Mouse (Mus musculus) lung, adult 18-20 months (tissue): ENCODE results near the gene Ush1c.

Experiments used
- DNase-seq, 2 experiments: peaks; one replicate each; pipeline ENCODE4 v3.0.0; 2022; ENCODE audit warnings: mixed read lengths in 2 of 2

Gene Ush1c

DNA sequence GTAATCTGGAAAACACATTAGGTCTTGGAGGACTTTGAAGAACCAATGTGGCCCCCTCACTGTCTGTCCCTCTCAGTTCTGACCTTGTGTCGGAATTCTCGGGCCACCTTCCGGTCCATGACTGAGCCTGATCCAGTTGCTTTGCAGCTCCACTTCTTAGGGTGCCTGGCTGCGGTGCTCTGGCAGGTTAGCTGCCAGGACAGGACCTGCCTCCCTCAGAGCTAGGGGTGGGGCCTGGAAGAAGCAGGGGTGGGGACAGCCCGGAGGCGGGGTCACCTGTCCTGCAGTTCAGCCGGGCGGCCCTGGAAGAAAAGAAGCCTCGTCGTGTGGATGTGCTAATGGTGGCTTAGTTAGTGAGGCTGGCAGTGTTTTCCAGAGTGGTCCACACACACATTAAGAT lies at the start of gene Ush1c:
Gene Ush1c, minus strand, starts transcription at position 158 of the 400 bp plus-strand sequence.
- DNase-seq: peak in 1 of 2 experiments; percentile 6

DNA sequence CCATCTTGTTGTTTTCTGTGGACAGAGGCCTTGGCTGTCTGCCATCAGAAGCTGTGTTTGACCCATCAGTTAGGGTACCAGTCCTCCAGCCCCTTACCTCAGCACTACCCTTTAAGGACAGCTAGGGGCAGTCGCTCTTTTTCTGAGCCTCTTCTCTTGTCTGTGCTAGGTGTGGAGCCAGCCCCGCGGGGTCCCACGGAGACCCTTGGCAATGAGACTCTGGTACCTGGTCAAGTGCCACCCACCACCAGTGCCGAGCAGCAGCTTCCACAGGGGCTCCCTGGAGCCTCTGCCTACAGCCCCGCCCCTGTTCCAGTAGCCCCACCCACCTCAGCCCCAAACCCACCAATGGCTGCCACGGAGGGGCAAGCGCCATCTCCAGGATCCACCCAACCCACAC lies 48.7 kb upstream of the Ush1c start:
- no peak for DNase-seq

DNA sequence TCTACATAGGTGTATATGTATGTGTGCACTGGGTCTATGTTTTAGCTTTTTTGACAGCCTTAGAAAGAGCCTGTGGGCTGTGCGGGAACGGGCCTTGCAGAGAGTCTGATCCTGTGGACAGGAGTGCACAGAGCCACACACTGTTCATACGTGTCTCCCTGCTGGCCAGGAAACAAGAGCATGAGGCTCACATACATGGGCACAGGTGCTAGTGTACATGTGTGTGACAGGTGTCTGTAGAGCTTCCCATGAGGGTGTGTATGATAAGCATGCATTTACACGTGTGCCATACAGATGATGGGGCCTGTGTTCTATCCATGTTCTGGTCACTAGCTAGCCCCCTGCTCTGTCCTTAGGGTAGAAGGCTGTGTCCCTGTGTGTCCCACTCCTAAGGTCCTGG lies 48.1 kb upstream of the Ush1c start:
- no peak for DNase-seq

DNA sequence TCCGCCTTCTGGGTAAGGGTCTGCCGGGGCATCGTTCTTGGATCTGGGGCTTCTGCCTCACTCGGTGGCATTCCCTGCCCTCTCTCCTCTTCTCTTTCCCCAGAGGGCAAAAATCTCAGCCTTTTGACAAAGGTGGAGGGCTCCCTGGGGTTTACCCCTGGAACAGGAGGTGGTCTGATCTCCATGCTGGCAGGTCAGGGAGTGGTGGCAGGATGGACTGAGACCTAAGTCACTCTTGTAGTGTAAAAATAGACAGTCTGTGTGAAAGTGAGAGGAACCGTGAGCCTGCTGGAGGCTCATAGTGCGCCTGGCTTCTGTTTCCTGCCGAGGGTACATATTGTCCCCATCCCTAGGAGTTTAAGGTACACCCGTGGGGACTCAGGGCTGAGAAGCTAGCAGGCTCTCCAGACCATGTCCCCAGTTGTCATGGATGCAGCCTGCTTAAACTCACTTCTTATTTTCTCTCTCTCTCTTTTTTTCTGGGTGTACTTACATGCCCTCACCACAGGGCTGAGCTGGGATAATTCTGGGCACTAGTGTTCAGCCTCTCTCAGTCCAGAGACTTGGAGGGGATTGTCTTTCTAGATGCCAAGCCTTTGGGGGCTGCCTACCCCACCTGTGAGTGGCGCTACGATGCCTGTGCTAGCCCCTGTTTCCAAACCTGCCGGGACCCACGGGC lies 47.0 kb upstream of the Ush1c start:
- no peak for DNase-seq

DNA sequence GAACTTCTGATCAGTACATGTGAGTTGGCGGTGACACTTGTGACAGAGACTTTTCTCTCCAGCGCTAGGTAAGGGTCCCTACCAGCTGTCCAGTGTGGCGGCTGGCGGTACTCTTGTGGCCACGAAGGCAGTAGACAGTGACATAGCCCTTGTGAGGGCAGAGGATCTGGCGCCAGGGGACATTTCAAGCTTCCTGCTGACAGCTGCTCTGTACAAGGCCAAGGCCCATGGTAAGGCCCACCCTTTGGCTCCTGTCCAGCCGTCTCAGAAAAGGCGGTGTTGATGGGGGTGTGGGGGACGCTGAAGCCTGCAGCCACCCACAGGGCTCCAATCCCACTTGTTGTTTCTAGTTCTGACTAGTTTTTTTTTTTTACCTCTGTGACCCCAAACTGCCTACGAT lies 45.4 kb upstream of the Ush1c start:
- no peak for DNase-seq

DNA sequence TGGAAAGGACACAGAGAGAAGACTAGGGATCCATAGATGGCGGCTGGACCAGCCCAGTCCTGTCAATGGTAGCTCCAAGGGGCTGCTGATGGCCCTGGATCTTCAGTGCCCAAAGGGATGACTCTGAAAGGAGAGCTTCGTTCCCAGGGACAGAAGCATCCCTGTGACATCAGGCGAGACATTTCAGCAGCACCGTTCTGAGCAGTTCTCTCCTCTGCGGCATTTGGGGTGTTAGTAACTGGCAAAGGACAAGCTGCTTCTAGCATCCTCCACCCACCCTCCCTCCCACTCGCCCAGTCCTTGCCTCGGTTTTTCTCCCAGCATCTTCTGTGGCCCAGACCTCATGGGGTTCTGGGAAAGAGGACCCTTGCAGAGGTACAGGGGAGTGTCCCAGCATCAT lies 44.0 kb upstream of the Ush1c start:
- no peak for DNase-seq

DNA sequence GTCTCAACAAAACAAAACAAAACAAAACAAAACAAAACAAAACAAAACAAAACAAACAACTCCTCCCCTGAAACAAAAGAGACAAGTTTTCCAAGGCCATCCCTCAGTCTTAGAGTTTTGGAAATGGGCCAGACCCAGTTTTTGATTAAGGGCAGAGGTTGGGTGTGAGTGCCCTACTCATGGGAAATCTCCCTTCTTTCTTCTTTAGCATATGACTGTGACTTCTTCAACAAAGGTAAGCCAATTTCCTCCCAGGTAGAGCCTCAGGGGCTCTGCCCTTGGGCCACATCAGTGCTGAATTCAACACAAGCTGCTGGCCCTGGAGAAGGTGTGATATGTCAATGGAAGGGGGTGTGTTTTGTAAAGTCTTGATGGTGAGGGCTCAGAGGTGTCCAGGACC lies 42.6 kb upstream of the Ush1c start:
- no peak for DNase-seq

DNA sequence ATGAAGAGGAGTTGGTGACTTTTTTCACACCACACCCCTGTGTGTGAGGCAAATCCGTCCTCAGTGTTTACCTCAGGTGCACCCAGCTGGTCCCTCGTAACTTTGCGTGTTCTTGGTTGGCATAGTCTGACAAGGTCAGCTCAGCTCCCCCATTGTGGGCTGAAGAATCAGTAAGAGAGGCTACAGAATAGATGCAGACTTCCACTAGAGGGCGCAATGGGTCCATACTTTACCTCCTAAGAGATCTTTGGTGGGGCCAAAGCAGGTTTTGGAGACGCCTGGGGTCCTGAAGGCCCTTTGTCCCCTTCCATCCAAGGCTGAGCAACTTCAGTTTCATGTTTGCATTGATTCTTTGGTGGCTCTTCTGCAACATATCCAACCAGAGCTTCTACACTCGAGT lies 41.6 kb upstream of the Ush1c start:
- peak in 1 of 2 experiments; percentile 11 for DNase-seq

DNA sequence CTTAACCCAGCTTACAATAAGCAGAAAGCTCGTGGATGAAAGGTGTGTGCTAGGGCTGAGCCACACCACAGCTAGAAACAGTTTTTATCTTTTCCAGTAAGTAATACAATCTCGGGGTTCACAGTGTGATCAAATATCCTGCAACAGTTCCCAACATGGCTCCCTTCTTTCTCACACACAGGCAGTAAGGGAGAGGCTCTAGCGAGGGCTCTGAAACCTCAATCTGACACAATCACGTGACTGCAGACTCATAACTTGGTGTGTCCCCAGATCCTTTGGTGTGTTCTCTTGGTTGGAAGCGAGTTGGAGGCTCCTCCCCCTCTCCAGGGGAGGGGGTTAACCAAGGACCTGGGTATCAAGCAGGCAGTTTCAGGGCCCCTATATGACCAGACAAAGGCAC lies 37.9 kb upstream of the Ush1c start:
- no peak for DNase-seq

DNA sequence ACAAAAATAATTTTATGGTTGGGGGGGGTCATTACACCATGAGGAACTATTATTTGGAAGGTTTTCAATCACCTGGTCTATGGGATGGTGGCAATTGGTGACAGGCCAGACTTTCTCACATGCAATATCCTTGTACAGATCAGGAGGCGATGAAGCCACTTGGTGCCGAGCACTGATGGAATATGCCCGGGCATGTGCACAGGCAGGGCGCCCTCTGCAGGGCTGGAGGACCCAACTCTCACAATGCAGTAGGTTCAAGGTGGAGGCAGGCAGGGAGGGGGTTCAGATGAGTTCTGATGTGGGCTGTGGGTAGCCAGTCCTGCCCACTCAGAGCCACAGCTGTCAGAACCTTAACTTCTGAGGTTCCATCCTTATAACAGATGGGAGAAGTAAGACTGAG lies 13.5 kb upstream of the Ush1c start:
- no peak for DNase-seq

DNA sequence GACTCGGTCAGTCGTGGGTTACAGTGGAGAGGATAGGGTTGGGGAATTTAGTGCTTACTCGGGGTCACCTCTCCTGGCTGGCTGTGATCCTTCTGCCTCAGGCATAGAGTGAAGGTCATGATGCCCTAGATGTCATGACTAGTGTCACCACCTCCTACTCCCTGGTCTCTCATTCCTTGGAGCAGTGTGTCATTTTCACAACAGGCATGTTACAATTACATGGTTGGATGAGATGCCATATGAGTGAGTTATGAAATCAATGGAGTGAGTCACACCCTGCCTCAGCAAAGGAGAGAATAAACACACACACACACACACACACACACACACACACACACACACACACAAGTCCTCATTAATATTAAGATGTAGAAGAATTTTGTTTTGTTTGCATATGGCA lies 9.3 kb upstream of the Ush1c start:
- DNase-seq: no peak

DNA sequence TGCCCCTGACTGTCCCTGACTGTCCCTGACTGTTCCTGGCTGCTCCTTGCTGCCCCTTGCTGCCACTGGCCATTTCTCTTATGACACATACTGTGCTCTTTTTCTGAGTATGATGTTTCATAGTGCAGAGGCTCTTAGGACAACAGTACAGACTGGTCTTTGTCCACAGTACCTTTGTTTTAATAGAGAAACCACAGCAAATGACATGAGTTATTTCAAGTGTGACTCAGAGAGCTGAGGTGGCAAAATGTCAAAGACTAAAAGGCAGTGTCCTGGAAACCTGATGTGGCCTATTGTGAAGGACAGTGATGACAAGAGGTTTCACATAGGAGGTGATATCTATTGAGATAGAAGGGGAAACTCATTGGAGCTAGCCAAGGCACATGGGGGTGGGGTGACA lies 8.6 kb upstream of the Ush1c start:
- DNase-seq: no peak

DNA sequence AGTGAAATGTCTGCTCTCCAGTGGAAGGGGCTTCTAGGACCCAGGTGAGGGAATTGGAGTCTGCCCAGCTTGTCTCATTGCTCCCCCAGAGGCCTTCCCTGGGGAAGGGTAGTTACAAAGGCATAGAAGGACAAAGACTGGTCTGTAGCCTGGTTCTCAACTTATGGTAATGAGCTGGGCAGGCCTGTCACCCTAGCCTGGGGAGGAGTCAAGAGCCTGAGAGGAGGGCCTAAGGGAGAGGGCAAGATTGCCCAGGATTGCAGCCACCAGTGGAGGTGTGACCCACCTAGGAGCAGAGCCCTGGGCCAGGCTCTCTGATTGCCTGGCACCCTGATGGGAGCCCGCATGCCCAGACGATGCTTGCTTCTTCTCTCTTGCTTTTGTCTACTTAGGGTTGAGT lies 2.4 kb upstream of the Ush1c start, which contains the start of gene Otog:
Gene Otog, plus strand, starts transcription at position 292 of the 400 bp plus-strand sequence.
- DNase-seq: no peak

DNA sequence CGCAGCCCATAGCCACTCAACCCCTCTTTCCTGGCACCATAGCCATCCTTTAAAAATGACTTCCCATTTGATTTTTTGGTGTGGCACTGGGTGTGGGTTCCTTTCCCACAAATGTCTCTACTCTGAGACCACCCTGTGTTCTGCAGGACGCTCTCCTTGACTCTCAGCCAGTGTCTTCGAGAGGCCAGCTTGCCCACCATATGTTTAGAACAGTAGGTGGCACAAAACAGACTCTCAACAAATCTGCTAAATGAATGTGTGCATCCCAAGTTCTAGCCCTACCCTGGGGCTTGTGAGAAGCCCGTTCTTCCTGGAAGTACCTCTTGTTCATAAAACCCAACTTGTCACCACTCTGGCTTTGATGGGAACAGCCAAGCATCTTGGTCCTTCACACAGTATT lies 1.8 kb upstream of the Ush1c start:
- no peak for DNase-seq

DNA sequence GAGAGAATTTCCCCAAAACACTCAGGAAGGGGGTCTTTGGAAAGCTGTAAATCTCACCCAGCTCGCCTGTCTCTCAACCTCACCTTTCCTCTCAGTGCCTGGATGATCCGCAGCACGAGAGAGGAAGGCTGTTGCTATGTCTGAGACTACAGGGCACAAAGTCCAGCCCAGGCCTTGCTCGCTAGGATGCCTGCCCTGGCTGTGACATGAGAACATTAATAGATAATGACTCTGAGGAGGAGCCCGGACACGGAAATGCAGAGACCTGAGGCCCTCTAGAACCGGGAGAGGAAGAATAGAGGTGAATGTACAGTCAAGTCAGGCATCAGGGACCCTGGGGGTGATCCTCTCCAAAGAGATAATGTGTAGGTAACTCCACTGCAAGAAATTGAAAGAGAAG lies 1.1 kb downstream of the Ush1c start:
- no peak for DNase-seq

DNA sequence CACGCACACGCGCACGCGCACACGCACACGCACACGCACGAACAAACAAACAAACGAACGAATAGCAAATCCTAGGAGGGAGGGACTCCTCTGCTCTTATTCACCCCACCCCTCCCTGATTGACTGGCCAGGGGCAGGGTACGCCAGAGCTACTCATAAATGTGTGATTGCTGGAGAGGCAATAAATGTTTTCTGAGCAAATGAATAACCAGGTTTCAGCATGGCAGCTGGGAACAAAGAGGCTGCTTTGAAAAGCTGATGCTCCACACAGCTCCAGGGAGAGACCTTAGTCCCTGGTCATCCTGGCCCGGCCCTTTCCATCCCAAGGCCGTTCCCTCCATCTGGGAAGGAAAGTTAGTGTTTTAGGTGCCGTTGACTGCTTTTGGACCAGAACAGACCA lies 1.9 kb downstream of the Ush1c start:
- DNase-seq: no peak

DNA sequence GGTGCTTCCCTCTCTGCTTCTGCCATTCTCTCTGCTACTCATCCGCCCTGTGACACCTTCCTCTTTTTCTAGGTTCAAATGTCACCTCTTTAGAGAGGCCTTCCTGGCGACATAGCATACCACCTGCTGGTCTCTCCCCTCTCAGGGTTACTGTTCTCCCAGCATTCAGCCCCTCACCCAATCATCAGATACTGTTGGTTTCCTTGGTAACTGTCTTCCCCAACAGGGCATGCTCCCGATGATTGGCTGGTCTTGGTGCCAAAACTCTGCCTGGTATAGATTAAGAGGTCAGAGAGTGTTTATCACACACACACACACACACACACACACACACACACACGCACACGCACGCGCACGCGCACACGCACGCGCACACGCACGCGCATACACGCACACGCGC lies 2.4 kb downstream of the Ush1c start:
- DNase-seq: no peak

DNA sequence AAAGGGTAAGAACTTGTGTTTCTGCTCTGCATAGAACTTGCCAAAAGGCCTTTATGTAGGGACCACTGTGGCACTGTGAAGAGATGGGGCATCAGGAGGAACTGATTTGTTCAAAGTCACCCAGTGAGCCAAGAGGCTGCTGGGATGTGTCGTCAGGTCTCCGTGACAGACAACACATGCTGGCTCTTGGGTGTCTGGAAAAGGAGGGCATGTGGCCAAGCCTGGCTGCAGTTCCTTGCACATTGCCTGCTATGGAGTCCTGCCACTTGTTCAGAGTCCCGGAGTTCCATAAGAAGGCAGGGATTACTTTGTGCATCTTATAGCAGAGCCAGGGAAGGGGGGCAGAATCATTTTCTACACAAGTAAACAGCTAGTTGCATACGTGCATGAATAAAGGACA lies 11.4 kb downstream of the Ush1c start:
- no peak for DNase-seq

DNA sequence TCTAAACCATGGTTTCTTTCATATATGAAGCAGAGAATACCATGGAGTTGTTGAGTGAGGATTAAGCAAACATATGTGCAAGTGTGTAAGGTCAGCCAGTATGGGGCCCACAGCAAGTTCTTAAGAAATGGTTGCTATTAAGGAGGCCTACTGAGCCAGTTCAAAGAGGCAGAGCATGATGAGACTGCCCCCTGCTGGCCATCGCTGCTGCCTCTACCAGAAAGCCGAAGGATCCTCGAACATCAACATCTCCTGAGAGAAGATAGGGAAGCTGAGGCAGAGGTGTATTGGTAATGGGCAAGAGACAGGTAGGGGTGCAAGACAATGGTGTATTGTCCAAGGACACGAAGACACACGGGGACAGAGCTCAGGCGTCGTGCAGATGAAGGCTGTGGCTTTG lies 12.1 kb downstream of the Ush1c start:
- peak in 1 of 2 experiments; percentile 23 for DNase-seq

DNA sequence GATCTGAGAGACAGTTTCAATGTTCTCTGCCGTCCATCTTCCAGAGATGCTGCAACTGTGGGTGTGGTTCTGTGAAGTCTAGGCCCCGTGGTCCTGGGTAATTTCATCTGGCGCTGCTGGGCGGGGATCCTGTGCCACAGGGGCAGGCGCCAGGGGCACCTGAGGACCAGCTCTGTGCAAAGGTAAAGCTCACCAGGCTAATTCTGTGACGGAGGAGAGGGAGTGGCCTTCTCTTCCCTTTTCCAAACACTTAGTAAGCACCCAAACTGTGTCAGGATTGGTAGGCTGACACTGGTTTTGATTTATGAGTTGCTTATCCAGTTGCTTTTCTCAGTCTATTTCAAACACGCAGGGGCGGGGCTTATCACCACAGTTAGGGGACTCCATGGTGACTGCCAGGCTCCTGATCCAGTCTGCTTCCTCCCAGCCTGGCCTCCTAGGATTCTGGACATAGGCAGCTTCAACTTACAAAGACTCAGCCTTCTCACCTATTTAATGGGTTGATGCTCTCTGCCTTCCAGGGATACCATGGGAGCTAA lies 17.6 kb downstream of the Ush1c start:
- DNase-seq: no peak

DNA sequence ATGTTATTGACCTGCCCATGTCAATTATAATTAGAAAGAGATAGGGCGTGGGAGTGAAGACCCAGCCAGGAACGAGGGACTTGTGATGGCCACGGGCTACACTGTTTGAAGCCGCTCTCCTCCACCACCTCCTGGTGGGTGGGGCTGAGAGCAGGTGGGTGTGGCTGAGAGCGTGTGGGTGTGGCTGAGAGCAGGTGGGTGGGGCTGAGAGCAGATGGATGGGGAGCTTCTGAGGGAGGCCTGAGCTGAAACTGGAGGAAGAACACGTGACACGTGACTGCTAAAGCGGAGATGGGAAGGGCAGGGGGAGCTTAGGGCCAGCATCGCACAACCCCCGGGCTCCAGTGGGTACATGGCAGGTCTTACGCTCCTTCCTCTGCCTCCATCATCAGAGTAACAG lies 19.9 kb downstream of the Ush1c start:
- DNase-seq: no peak

DNA sequence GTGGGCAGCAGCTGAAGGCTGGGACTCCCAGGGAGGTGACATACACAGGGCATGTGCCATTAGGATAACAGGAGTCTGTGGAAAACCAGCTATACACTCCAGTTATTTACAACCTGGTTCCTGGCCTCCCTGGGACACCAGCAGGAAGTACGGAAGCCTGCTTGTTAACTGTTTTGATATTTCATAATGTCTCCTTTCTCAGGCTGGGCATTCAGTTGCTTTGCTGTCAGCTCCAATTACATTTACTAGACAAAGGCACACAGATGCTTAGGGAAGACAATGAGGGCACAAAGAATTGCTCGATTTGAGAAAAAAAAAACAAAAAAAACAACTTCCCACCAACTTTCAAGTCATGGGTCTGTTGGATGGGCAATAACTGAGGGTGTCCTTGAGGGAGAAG lies 21.8 kb downstream of the Ush1c start:
- no peak for DNase-seq

DNA sequence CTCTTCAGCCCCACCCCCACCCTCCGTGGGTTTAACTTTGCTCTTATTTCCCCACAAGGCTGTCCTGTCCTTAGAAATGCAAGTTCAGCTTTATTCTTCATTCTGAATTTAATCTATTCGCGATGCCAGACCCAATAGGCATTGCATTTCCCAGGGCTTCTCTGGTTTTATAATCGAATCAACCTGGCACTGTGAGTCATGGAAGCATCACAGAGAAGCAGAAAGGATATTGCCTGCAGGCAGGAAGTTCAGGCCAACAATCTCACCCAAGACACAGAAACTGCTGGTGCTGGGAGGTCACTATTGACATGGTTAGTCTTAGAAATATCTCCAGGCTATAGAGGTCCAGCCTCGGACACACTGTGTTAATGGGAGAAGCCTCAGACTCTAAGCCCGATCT lies 28.0 kb downstream of the Ush1c start:
- DNase-seq: no peak

DNA sequence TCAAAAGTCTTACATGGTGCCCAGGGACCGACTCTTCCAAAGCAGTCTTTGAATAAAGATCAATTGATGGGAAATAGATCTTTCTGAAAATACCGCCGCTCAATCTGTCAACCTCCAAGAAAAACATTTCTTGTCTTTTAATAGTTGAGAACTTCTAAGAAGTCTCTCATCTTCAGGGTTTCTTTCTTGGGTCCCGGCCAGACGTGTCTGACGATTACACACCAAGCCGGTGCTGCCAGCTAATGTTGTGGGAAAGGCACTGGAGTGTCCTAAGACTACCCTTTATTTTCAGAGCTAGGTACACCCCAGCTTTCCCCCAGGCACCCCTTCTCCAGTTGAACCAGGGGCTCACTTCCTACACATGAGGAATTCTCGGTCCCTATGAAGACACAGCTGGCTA lies 30.2 kb downstream of the Ush1c start:
- no peak for DNase-seq

DNA sequence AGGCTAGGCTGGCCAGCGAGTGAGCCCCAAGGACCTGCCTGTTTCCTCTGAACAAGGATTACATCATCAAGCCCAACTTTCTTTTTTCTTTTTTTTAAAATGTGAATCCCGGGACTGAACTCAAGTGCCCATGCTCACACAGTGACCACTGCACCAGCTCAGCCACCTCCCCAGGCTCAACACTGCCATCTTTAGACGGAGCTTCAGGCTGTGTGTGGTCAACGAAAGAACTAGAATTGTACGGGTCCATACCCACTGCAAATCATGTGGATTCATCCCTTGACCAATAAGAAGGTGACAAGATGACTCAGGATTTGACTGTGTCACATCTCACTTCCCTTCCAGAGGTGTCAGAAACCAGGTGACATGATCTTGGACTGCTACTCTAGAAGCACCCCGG lies 33.5 kb downstream of the Ush1c start:
- no peak for DNase-seq
